Mouse (Mus musculus): ENCODE measurements around the gene Hs1bp3. TPM values are rescaled to one million over a fixed set of nuclear protein-coding genes. Genes with fewer than 3 reads are reported as not detected.

Gene Hs1bp3
- polyA plus RNA-seq (2016; fragmentation: Nextera tagmentation; extraction: Ambion mirVana), result 15.3 and 17.8 TPM in 2 replicates

GRCm38 (mm10) chr12:8313270-8313771, at the start of gene Hs1bp3:
Gene Hs1bp3, plus strand, starts transcription at chr12:8313432.
- WGBS, result under 1% methylated on average over 38 of the region's 38 CpGs

GRCm38 (mm10) chr12:8266311-8266710, 46.9 kb upstream of the Hs1bp3 start:
- H3K4me1 ChIP-seq, result peaks cover 4% of the 10 kb centered on the region
- H3K4me3 ChIP-seq, result no peak overlapping the region
- H3K27ac ChIP-seq, result no peak overlapping the region
- DNase-seq (ENCODE audit: extremely low spot score, low spot score), result no peak
- no peaks in the 10 kb centered on the region for H3K9me3 ChIP-seq
- 91% methylated on average over 7 of the region's 7 CpGs for WGBS
- no peaks in the 10 kb centered on the region for H3K27me3 ChIP-seq (ENCODE audit: poor library complexity, severe bottlenecking)
- H3K36me3 ChIP-seq (replicated peaks), result peaks cover 9% of the 10 kb centered on the region

More at GRCm38 (mm10) chr12:8313270-8313771, at the start of gene Hs1bp3:
- H3K27me3 ChIP-seq (ENCODE audit: poor library complexity, severe bottlenecking), result peaks cover 45% of the 10 kb centered on the region
- H3K9me3 ChIP-seq, result no peaks in the 10 kb centered on the region
- H3K4me1 ChIP-seq, result peaks cover 36% of the 10 kb centered on the region
- peak; percentile 90 for DNase-seq (ENCODE audit: extremely low spot score, low spot score)
- H3K27ac ChIP-seq, result peak within 1 kb of the TSS; percentile 83
- H3K36me3 ChIP-seq (replicated peaks), result peaks cover 6% of the 10 kb centered on the region
- peak within 1 kb of the TSS; percentile 67 for H3K4me3 ChIP-seq

- no peak overlapping the region for H3K4me3 ChIP-seq
- H3K9me3 ChIP-seq, result no peaks in the 10 kb centered on the region
- no peaks in the 10 kb centered on the region for H3K4me1 ChIP-seq
- DNase-seq (ENCODE audit: extremely low spot score, low spot score), result no peak
- no peak overlapping the region for H3K27ac ChIP-seq
- peaks cover 9% of the 10 kb centered on the region for H3K36me3 ChIP-seq (replicated peaks)
- WGBS, result 96% methylated on average over 11 of the region's 11 CpGs
- no peaks in the 10 kb centered on the region for H3K27me3 ChIP-seq (ENCODE audit: poor library complexity, severe bottlenecking)
Measured at GRCm38 (mm10) chr12:8269627-8270026, 43.6 kb upstream of the Hs1bp3 start.

- no peak for DNase-seq (ENCODE audit: extremely low spot score, low spot score)
- Histone ChIP-seq H3K4me3 (no peak overlapping the region), H3K9me3 (no peaks in the 10 kb centered on the region), H3K4me1 (no peaks in the 10 kb centered on the region), H3K27me3 (ENCODE audit: poor library complexity, severe bottlenecking) (no peaks in the 10 kb centered on the region), H3K27ac (no peak overlapping the region), H3K36me3 (replicated peaks) (peaks cover 9% of the 10 kb centered on the region)
- WGBS, result 85% methylated on average over 2 of the region's 2 CpGs
Measured at GRCm38 (mm10) chr12:8271405-8271804, 41.8 kb upstream of the Hs1bp3 start.

GRCm38 (mm10) chr12:8273471-8274171, 39.6 kb upstream of the Hs1bp3 start:
- H3K27ac ChIP-seq, result no peak overlapping the region

GRCm38 (mm10) chr12:8275424-8275823, 37.8 kb upstream of the Hs1bp3 start:
- Histone ChIP-seq H3K4me1 (no peaks in the 10 kb centered on the region), H3K27ac (no peak overlapping the region), H3K4me3 (no peak overlapping the region), H3K27me3 (ENCODE audit: poor library complexity, severe bottlenecking) (no peaks in the 10 kb centered on the region), H3K36me3 (replicated peaks) (peaks cover 6% of the 10 kb centered on the region; the same call in 1 of the 2 replicates), H3K9me3 (no peaks in the 10 kb centered on the region)
- DNase-seq (ENCODE audit: extremely low spot score, low spot score), result no peak
- WGBS, result 87% methylated on average over 4 of the region's 4 CpGs

More at GRCm38 (mm10) chr12:8273471-8274171, 39.6 kb upstream of the Hs1bp3 start:
- H3K27me3 ChIP-seq (ENCODE audit: poor library complexity, severe bottlenecking), result no peaks in the 10 kb centered on the region
- 96% methylated on average over 6 of the region's 6 CpGs for WGBS
- no peak overlapping the region for H3K4me3 ChIP-seq
- no peaks in the 10 kb centered on the region for H3K9me3 ChIP-seq
- H3K4me1 ChIP-seq, result no peaks in the 10 kb centered on the region
- no peak for DNase-seq (ENCODE audit: extremely low spot score, low spot score)
- peaks cover 7% of the 10 kb centered on the region; the same call in 1 of the 2 replicates for H3K36me3 ChIP-seq (replicated peaks)

- H3K36me3 ChIP-seq (replicated peaks), result peaks cover 28% of the 10 kb centered on the region
- DNase-seq (ENCODE audit: extremely low spot score, low spot score), result no peak
- H3K27me3 ChIP-seq (ENCODE audit: poor library complexity, severe bottlenecking), result no peaks in the 10 kb centered on the region
- H3K4me3 ChIP-seq, result no peak overlapping the region
- H3K4me1 ChIP-seq, result no peaks in the 10 kb centered on the region
- H3K9me3 ChIP-seq, result no peaks in the 10 kb centered on the region
- 84% methylated on average over 15 of the region's 15 CpGs for WGBS
- no peak overlapping the region for H3K27ac ChIP-seq
Measured at GRCm38 (mm10) chr12:8281225-8282017, 31.8 kb upstream of the Hs1bp3 start.

GRCm38 (mm10) chr12:8287970-8288369, 25.3 kb upstream of the Hs1bp3 start:
- 64% methylated on average over 3 of the region's 3 CpGs for WGBS
- DNase-seq (ENCODE audit: extremely low spot score, low spot score), result no peak
- H3K4me1 ChIP-seq, result peaks cover 24% of the 10 kb centered on the region
- H3K27me3 ChIP-seq (ENCODE audit: poor library complexity, severe bottlenecking), result peaks cover 6% of the 10 kb centered on the region; the same call in 1 of the 2 replicates
- H3K27ac ChIP-seq, result no peak overlapping the region
- no peaks in the 10 kb centered on the region for H3K9me3 ChIP-seq
- H3K36me3 ChIP-seq (replicated peaks), result peaks cover 11% of the 10 kb centered on the region; the same call in 1 of the 2 replicates
- H3K4me3 ChIP-seq, result no peak overlapping the region

- Histone ChIP-seq H3K4me1 (peaks cover 24% of the 10 kb centered on the region), H3K9me3 (no peaks in the 10 kb centered on the region), H3K27me3 (ENCODE audit: poor library complexity, severe bottlenecking) (peaks cover 17% of the 10 kb centered on the region), H3K36me3 (replicated peaks) (peaks cover 8% of the 10 kb centered on the region; the same call in 1 of the 2 replicates), H3K4me3 (no peak overlapping the region), H3K27ac (no peak overlapping the region)
- WGBS, result 69% methylated on average over 6 of the region's 6 CpGs
- no peak for DNase-seq (ENCODE audit: extremely low spot score, low spot score)
Measured at GRCm38 (mm10) chr12:8289099-8289498, 24.1 kb upstream of the Hs1bp3 start.

- H3K27me3 ChIP-seq (ENCODE audit: poor library complexity, severe bottlenecking), result peaks cover 21% of the 10 kb centered on the region
- no peak overlapping the region for H3K27ac ChIP-seq
- no peak overlapping the region for H3K4me3 ChIP-seq
- peaks cover 24% of the 10 kb centered on the region for H3K4me1 ChIP-seq
- no peaks in the 10 kb centered on the region for H3K9me3 ChIP-seq
- H3K36me3 ChIP-seq (replicated peaks), result peaks cover 4% of the 10 kb centered on the region; the same call in 1 of the 2 replicates
- no peak for DNase-seq (ENCODE audit: extremely low spot score, low spot score)
- WGBS, result 90% methylated on average over 8 of the region's 8 CpGs
Measured at GRCm38 (mm10) chr12:8289499-8289898, 23.7 kb upstream of the Hs1bp3 start.

- no peaks in the 10 kb centered on the region; the same call in 1 of the 2 replicates for H3K36me3 ChIP-seq (replicated peaks)
- no peak overlapping the region for H3K27ac ChIP-seq
- H3K27me3 ChIP-seq (ENCODE audit: poor library complexity, severe bottlenecking), result peaks cover 39% of the 10 kb centered on the region
- H3K9me3 ChIP-seq, result no peaks in the 10 kb centered on the region
- DNase-seq (ENCODE audit: extremely low spot score, low spot score), result peak; percentile 10
- peaks cover 24% of the 10 kb centered on the region for H3K4me1 ChIP-seq
- no peak overlapping the region for H3K4me3 ChIP-seq
- WGBS, result 66% methylated on average over 15 of the region's 15 CpGs
Measured at GRCm38 (mm10) chr12:8291157-8291853, 21.9 kb upstream of the Hs1bp3 start.

GRCm38 (mm10) chr12:8295307-8295913, 17.8 kb upstream of the Hs1bp3 start:
- H3K9me3 ChIP-seq, result no peaks in the 10 kb centered on the region
- H3K4me1 ChIP-seq, result peaks cover 36% of the 10 kb centered on the region
- WGBS, result 61% methylated on average over 6 of the region's 6 CpGs
- H3K27me3 ChIP-seq (ENCODE audit: poor library complexity, severe bottlenecking), result peaks cover 80% of the 10 kb centered on the region
- DNase-seq (ENCODE audit: extremely low spot score, low spot score), result no peak
- no peak overlapping the region for H3K27ac ChIP-seq
- no peaks in the 10 kb centered on the region for H3K36me3 ChIP-seq (replicated peaks)
- H3K4me3 ChIP-seq, result no peak overlapping the region
